Mouse (Mus musculus): ENCODE results near the gene Npas3. TPM values are rescaled to one million over a fixed set of nuclear protein-coding genes. Genes with fewer than 3 reads are reported as not detected.

The Npas3 gene
- total RNA-seq, 2 experiments from 2014 or later = 43.7 to 47.4 TPM

DNA sequence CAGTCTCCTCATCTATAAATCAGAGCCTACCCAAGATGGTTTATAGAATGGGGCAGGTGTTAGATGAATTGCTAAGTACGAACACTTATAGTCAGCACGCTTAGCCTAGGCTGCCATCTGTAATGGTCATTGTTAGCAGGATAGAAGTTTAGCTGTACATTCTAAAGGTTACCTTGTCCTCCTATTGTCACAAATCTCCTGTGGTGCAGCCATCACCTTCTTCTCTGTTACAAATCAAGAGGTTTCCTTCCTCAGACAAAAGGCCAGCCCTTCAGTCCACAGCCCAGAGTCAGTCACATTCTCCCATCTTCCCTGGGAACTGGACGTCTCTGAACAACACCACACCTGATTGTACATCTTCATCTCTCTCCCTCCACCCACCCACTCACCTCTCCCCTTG lies 851.0 kb downstream of the Npas3 start:
- no peak for DNase-seq
- intact Hi-C loops (cut with DNase I) = loop anchor here (5.0 kb wide), 1 partner anchor 253 kb away; no protein-coding TSS in a partner anchor

DNA sequence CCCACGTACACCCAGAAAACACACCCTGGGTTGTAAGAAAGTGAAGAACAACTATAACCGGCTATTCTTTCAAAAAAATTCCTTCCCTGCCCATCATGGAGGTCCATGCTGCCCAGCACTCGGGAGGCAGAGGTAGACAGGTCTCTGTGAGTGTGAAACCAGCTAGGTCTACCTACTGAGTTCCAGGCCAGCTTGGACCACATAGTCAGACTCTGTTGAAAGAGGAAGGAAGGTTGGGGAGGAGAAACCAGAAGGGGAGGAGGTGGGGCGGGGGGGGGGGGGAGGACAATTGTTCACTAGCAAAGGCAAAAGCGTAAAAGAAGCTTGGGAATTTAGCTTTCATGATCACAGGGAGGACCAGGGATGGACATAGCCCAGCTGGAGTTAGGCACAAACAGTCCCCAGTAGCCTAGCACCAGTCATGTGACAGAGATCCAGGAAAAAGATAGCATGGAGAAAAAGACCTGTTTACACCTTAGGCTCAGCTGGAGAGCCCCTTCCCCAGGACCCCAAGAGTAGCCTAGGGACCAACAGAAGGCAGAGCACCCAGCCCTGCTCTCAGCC lies 852.9 kb downstream of the Npas3 start:
- intact Hi-C loops (cut with DNase I) = loop anchor here (10.0 kb wide), 1 partner anchor 383 kb away; no protein-coding TSS in a partner anchor
- no peak for DNase-seq

DNA sequence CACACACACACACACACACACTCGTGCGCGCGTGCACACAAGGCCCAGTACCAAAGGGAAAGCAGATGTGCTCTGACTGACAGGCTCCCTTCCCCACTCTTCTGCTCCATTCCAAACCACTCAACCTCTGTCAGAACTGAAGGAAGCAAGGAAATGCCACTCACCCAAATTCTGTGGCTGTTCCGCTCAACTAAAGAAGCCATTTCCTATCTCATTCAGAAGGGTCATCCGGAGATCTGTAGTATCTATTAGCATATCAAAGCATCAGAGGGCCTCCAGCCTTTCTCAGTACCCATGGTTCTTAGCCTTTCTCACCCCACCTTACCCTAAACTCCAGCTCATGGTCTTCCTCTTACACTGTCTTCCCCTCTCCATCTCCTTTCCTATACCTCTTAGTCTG lies 854.0 kb downstream of the Npas3 start:
- DNase-seq = no peak
- intact Hi-C loops (cut with DNase I) = loop anchor here (10.0 kb wide), 1 partner anchor 382 kb away; no protein-coding TSS in a partner anchor

DNA sequence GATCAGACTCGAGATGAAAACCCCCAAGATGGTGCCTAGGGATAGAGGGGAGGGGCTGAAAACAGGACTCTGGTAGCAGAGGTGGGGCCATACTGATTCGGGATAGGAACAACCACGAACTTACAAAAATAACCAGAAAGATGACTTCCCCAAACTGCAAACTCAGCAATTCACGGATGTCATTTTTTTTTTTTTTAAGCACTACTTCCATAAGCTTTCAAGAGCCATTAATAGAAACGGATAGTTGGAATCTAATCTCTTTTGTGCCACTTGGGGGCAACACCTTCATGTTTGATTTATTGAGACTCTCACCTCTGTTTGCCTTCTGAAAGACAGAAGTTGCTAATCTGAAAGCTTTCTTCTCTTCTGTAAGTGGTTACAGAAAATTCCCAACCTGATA lies 857.1 kb downstream of the Npas3 start:
- intact Hi-C loops (cut with DNase I) = loop anchor here (10.0 kb wide), 1 partner anchor 379 kb away; no protein-coding TSS in a partner anchor
- no peak for DNase-seq

DNA sequence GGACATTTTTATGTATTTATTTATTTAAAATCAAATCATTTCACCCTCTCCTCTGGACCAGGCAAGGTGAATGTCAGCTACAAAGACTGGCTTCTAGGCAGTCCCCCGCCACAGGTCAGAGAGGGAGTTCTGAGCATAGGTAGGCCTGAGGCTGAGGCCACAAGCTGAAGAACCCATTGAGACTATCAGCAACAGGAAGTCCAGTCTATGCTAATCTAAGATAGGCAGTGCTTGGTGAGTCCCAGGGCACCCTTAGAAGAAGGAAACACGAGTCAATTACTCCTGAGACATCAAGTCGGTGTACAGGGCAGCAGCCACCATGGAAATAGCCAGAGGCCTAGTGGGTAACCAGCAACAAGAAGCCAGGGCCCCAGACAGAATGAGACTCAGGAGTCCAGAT lies 857.5 kb downstream of the Npas3 start:
- no peak for DNase-seq

DNA sequence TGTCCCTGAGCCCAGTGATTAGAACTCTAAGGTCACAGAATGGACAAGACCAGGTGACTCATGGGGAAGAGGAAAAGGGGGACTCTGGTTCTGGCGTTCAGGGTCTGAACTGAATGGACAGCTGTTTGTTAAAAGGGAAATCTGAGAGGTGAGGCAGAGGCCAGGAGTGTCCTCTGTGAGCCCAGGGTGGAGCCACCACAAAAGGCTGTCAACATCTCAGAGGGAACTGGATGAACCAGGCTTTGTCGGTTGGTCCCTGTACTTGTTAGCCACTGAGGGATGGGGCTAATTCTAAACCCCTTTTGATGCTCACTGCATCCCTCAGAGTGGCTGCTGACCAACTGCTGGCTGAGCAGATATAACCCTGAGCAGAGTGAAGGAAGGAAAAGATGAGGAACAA lies 861.9 kb downstream of the Npas3 start:
- no peak for DNase-seq
- intact Hi-C loops (cut with DNase I) = no loop called here

More for the DNA sequence above, 857.5 kb downstream of the Npas3 start:
- intact Hi-C loops (cut with DNase I) = loop anchor here (10.0 kb wide), 1 partner anchor 379 kb away; no protein-coding TSS in a partner anchor

DNA sequence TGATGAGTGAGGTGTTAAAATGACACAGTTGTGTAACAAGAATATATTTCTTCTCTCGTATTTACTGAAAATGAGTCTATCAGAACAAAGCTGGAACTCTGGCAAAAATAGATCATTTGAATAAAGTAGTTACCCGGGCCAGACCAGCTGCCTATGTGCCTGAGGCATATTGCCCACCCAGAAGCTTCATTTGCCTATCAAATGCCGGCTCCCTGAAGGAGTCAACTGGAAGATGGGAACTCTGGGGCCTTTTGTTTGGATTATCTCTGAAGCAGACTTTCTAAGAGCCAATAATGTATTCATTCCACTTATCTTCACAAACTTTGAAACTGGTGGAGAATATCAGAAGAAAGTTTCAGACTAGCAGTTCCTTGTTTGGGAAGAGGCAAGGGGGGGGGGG lies 862.5 kb downstream of the Npas3 start:
- no peak for DNase-seq
- intact Hi-C loops (cut with DNase I) = no loop called here

DNA sequence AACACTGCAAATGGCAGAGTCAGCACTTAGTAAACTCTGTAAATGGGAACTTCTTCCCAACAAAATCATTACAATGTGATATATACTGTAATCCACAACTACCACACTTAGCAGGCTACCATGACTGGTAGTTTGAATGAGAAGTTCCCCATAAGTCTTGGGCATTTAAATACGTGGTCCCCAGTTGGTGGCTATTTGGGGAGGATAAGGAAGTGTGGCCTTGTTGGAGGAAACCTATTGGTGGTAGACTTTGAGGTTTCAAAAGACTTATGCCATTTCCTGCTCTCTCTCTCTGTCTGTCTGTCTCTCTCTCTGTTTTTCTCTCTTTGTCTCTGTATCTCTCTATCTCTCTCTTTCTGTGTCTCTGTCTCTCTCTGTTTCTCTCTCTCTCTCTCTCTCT lies 871.9 kb downstream of the Npas3 start:
- DNase-seq = no peak
- intact Hi-C loops (cut with DNase I) = no loop called here

DNA sequence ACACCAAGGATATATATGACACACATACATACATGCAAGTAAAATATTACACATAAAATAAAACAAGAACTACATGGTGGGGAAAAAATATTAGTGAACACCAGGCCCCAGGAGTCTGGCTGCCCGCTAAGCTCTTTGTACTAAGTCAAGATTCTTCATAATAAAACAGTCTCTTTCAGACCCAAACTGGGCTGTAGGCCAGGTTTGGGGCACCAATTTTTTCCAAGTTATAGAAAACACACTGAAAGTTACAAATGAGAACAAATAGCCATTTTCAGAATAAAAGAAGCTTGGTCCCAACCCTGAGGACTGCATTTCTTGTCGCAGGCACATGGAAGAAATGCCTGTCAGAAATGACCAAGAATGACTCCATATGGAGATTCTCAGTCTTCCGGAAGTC lies 872.8 kb downstream of the Npas3 start:
- intact Hi-C loops (cut with DNase I) = no loop called here
- peak; percentile 6 for DNase-seq

Data from left cerebral cortex, postnatal 4 days (tissue).